Mouse (Mus musculus) heart, adult 2 months (tissue): ENCODE data around the gene Mef2d. TPM values are rescaled to one million over a fixed set of nuclear protein-coding genes. Genes with fewer than 3 reads are reported as not detected.

Source experiments
- DNase-seq, 2 experiments: peaks; one replicate each; pipeline ENCODE4 v3.0.0; 2021
- H3K27ac ChIP-seq: fragments of 200-600 bp; 2 replicates; pipeline ENCODE4 v1.8.1; 2022
- H3K27me3 ChIP-seq: fragments of 200-500 bp; 2 replicates; pipeline ENCODE4 v1.6.1; 2012; ENCODE audit warnings: mild to moderate bottlenecking, low read length, inconsistent platforms, mixed read lengths; ENCODE audit not compliant: control insufficient read depth, insufficient read depth
- H3K36me3 ChIP-seq: fragments of 200-500 bp; 2 replicates; pipeline ENCODE4 v1.6.1; 2012; ENCODE audit warnings: low read length, inconsistent platforms; ENCODE audit not compliant: control insufficient read depth, insufficient read depth
- H3K4me1 ChIP-seq: fragments of 200-500 bp; 2 replicates; pipeline ENCODE4 v1.6.1; 2011; ENCODE audit warnings: low read length; ENCODE audit not compliant: control insufficient read depth, insufficient read depth
- H3K4me3 ChIP-seq: fragments of 200-600 bp; 2 replicates; pipeline ENCODE4 v1.8.1; 2022
- H3K79me2 ChIP-seq: fragments of 200-500 bp; replicated peaks from 2 replicates; pipeline ENCODE4 v1.6.1; 2012; ENCODE audit warnings: mild to moderate bottlenecking, inconsistent platforms, low read length, moderate library complexity, mixed read lengths; ENCODE audit not compliant: control insufficient read depth, insufficient read depth
- H3K9ac ChIP-seq: fragments of 200-500 bp; 2 replicates; pipeline ENCODE4 v1.6.1; 2012; ENCODE audit warnings: low read depth, mild to moderate bottlenecking, control low read depth, inconsistent platforms, low read length, mixed read lengths
- CTCF ChIP-seq: fragments of 200-600 bp; IDR thresholded peaks from 2 replicates; pipeline ENCODE4 v1.8.1; 2022; ENCODE audit warnings: antibody characterized with exemption, mild to moderate bottlenecking, moderate library complexity
- EP300 ChIP-seq: fragments of 200-500 bp; IDR thresholded peaks from 2 replicates; pipeline ENCODE4 v1.6.1; 2011; ENCODE audit warnings: low read depth, low read length, control low read depth; ENCODE audit not compliant: insufficient read depth
- POLR2A ChIP-seq: fragments of 200-500 bp; IDR thresholded peaks from 2 replicates; pipeline ENCODE4 v1.6.1; 2011; ENCODE audit warnings: mild to moderate bottlenecking, low read depth, low read length, control low read depth; ENCODE audit not compliant: insufficient read depth
- WGBS: fragments of 180-500 bp; shearing (Covaris S2); methylation state at CpG from one replicate; pipeline ENCODE4 v1.1.7; 2018; 5-methylcytosine and 5-hydroxymethylcytosine counted together
- intact Hi-C: fragments of 180-260 bp; cut with DNase I; formaldehyde crosslinking; loops from one replicate; pipeline ENCODE4 v1.15.1; 2025
- microRNA-seq, 2 experiments: library from miRNA; unstranded; fragments of <30 nt; microRNA quantifications; one replicate each; pipeline ENCODE4 v1.2.0; 2021
- polyA plus RNA-seq: library from polyadenylated mRNA; depleted of rRNA; stranded (reverse); fragments of >200 nt; gene quantifications from 2 replicates; pipeline ENCODE4 v1.2.3, GENCODE M21; 2012; rRNA removed
- total RNA-seq, 2 experiments: library from RNA; stranded (reverse); gene quantifications; 2 replicates each; pipeline ENCODE4 v1.2.3; 2021

Gene Mef2d
- total and polyA plus RNA-seq, 3 experiments, result 118 to 129 (median 119) TPM

DNA sequence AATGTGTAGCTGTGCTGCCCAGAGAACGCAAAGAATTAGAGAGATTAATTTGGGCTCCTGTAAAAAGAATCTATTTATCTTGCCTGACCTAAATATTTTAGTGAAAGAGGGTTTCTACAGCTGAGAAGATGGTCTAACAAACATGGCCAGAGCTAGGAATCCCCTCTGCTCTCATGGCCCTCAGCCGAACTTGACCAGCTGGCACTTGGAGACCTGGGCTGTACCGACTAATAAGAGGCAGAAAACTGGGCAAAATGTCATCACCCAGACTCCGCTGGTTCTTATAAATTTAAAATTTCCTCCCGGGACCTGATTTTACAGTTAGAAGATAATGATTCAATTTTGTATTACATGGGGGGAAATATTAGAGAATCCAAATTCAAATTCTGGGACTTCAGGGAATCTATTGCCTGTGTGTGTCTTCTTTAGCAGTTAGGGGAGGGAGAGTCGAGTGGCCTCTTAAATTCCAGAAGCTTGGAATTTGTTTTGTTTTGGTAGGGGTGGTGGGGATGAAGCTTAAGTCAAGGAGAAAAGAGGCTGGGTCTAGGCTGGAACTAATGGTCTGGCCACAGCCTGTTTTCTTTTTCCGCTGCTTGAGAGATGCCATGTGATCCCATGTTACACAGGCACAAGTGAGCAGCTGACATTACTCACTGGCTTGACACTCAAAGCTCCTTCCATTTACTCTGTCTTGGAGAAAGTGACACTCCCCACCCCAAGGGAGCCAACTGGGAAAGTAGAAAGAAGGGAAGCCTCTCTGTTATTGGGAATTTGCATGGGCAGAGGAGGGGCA lies 74.6 kb downstream of the Mef2d start:
- Histone ChIP-seq H3K4me3 (no peak overlapping the region), H3K27ac (no peak overlapping the region), H3K4me1 (no peaks in the 10 kb centered on the region; the same call in 1 of the 2 replicates), H3K79me2 (no peaks in the 10 kb centered on the region), H3K27me3 (peaks cover 24% of the 10 kb centered on the region), H3K9ac (no peak overlapping the region), H3K36me3 (no peaks in the 10 kb centered on the region)
- TF ChIP-seq POLR2A (no peak), CTCF (no peak), EP300 (no peak)
- DNase-seq, result no peak
- WGBS, result 25% methylated on average over 7 of the region's 7 CpGs
- intact Hi-C loops, result no loop called here

GRCm38 (mm10) chr3:88217679-88218078 lies 75.5 kb downstream of the Mef2d start:
- H3K4me1 ChIP-seq, result no peaks in the 10 kb centered on the region; the same call in 1 of the 2 replicates
- H3K4me3 ChIP-seq, result no peak overlapping the region
- H3K27me3 ChIP-seq, result peaks cover 24% of the 10 kb centered on the region
- intact Hi-C loops, result no loop called here
- H3K9ac ChIP-seq, result no peak overlapping the region
- no peak for DNase-seq
- no peak for TF ChIP-seq CTCF
- no peaks in the 10 kb centered on the region for H3K79me2 ChIP-seq
- H3K27ac ChIP-seq, result no peak overlapping the region
- H3K36me3 ChIP-seq, result no peaks in the 10 kb centered on the region
- WGBS, result 78% methylated on average over 1 of the region's 2 CpGs

GRCm38 (mm10) chr3:88219940-88220339 lies 77.8 kb downstream of the Mef2d start:
- Histone ChIP-seq H3K79me2 (no peaks in the 10 kb centered on the region), H3K4me1 (no peaks in the 10 kb centered on the region; the same call in 1 of the 2 replicates), H3K9ac (no peak overlapping the region), H3K4me3 (no peak overlapping the region), H3K27me3 (peaks cover 14% of the 10 kb centered on the region), H3K36me3 (no peaks in the 10 kb centered on the region), H3K27ac (no peak overlapping the region)
- no peak for TF ChIP-seq POLR2A
- no peak for TF ChIP-seq CTCF
- no peak for TF ChIP-seq EP300
- intact Hi-C loops, result no loop called here
- no peak for DNase-seq
- WGBS, result 25% methylated on average over 9 of the region's 9 CpGs

- Histone ChIP-seq H3K27me3 (peaks cover 7% of the 10 kb centered on the region; the same call in 1 of the 2 replicates), H3K9ac (no peak overlapping the region), H3K4me1 (no peaks in the 10 kb centered on the region), H3K27ac (no peak overlapping the region), H3K79me2 (no peaks in the 10 kb centered on the region), H3K4me3 (no peak overlapping the region), H3K36me3 (no peaks in the 10 kb centered on the region)
- intact Hi-C loops, result no loop called here
- TF ChIP-seq CTCF (peak; percentile 41), POLR2A (no peak), EP300 (no peak)
- DNase-seq, result peak; percentile 44 to 61
- 0% methylated on average over 6 of the region's 6 CpGs for WGBS
Measured at GRCm38 (mm10) chr3:88220842-88221241, 78.7 kb downstream of the Mef2d start.

Small RNA genes within 50 kb of the gene (microRNA-seq; reads per million reads assigned to microRNA genes)
- gene Gm25641 (0 reads per million in 2 experiments), gene Mir3093 (0 to 0.56 reads per million in 2 experiments), gene Mir9-1 (0 reads per million in 2 experiments)

Other genes starting within 250 kb of the Mef2d start
- 100 to 1,000 TPM; 106 to 125 TPM for gene Hdgf, start 236.1 kb upstream of the Mef2d start, total RNA-seq
- 61.6 and 99.5 TPM in 2 replicates for gene Hdgf, start 236.1 kb upstream of the Mef2d start, polyA plus RNA-seq
- gene Mrpl24, start 222.9 kb upstream of the Mef2d start, total RNA-seq, result 10 to 100 TPM; 70.4 to 71.9 TPM
- 53.3 and 88.7 TPM in 2 replicates for gene Mrpl24, start 222.9 kb upstream of the Mef2d start, polyA plus RNA-seq
- gene Isg20l2, start 212.1 kb upstream of the Mef2d start, total RNA-seq, result 10 to 100 TPM; 10.6 to 10.9 TPM
- 6.2 and 10.8 TPM in 2 replicates for gene Isg20l2, start 212.1 kb upstream of the Mef2d start, polyA plus RNA-seq
- 1 to 10 TPM; 4.7 to 5.5 TPM for gene Rrnad1, start 211.7 kb upstream of the Mef2d start, total RNA-seq
- gene Rrnad1, start 211.7 kb upstream of the Mef2d start, polyA plus RNA-seq, result 17.2 and 18.7 TPM in 2 replicates
- gene Crabp2, start 193.7 kb upstream of the Mef2d start, total RNA-seq, result under 1 TPM in 1 of 2 experiments, not detected in 1; 0.25 TPM
- gene Crabp2, start 193.7 kb upstream of the Mef2d start, polyA plus RNA-seq, result not detected in 2 replicates
- 10 to 100 TPM; 14.7 to 22.8 TPM for gene Nes, start 171.3 kb upstream of the Mef2d start, total RNA-seq
- gene Nes, start 171.3 kb upstream of the Mef2d start, polyA plus RNA-seq, result 6.2 and 10.0 TPM in 2 replicates
- gene Bcan, start 142.1 kb upstream of the Mef2d start, total RNA-seq, result under 1 TPM in 1 of 2 experiments, not detected in 1; 0.09 TPM
- 0.32 and 0.55 TPM in 2 replicates for gene Bcan, start 142.1 kb upstream of the Mef2d start, polyA plus RNA-seq
- not detected for gene Hapln2, start 114.8 kb upstream of the Mef2d start, total RNA-seq
- not detected in 2 replicates for gene Hapln2, start 114.8 kb upstream of the Mef2d start, polyA plus RNA-seq
- 1 to 10 TPM; 9.5 to 9.9 TPM for gene Gpatch4, start 99.3 kb upstream of the Mef2d start, total RNA-seq
- gene Gpatch4, start 99.3 kb upstream of the Mef2d start, polyA plus RNA-seq, result 4.3 and 8.5 TPM in 2 replicates
- 10 to 100 TPM; 70.6 to 81.9 TPM for gene Naxe, start 83.9 kb upstream of the Mef2d start, total RNA-seq
- 86.6 and 96.7 TPM in 2 replicates for gene Naxe, start 83.9 kb upstream of the Mef2d start, polyA plus RNA-seq
- gene Ttc24, start 64.1 kb upstream of the Mef2d start, total RNA-seq, result not detected
- gene Ttc24, start 64.1 kb upstream of the Mef2d start, polyA plus RNA-seq, result 0.29 TPM in 1 of 2 replicates, not detected in the other
- under 1 TPM; 0.21 to 0.45 TPM for gene Iqgap3, start 60.4 kb upstream of the Mef2d start, total RNA-seq
- 0.64 and 1.1 TPM in 2 replicates for gene Iqgap3, start 60.4 kb upstream of the Mef2d start, polyA plus RNA-seq
- gene Rhbg, start 112.3 kb downstream of the Mef2d start, total RNA-seq, result not detected
- 0.20 TPM in 1 of 2 replicates, not detected in the other for gene Rhbg, start 112.3 kb downstream of the Mef2d start, polyA plus RNA-seq
- gene Gm38392, start 144.8 kb downstream of the Mef2d start, total RNA-seq, result under 1 TPM; 0.26 to 0.27 TPM
- 0.23 TPM in 1 of 2 replicates, not detected in the other for gene Gm38392, start 144.8 kb downstream of the Mef2d start, polyA plus RNA-seq
- gene Tsacc, start 154.6 kb downstream of the Mef2d start, total RNA-seq, result 1 to 10 TPM; 5.1 to 8.6 TPM
- 4.8 and 8.7 TPM in 2 replicates for gene Tsacc, start 154.6 kb downstream of the Mef2d start, polyA plus RNA-seq
- gene Cct3, start 154.7 kb downstream of the Mef2d start, total RNA-seq, result 100 to 1,000 TPM; 169 to 172 TPM
- gene Cct3, start 154.7 kb downstream of the Mef2d start, polyA plus RNA-seq, result 124 and 183 TPM in 2 replicates
- gene Glmp, start 182.7 kb downstream of the Mef2d start, total RNA-seq, result 10 to 100 TPM; 75.6 to 80.9 TPM
- gene Glmp, start 182.7 kb downstream of the Mef2d start, polyA plus RNA-seq, result 98.0 and 105 TPM in 2 replicates
- 1 to 10 TPM; 1.6 to 1.7 TPM for gene Tmem79, start 193.8 kb downstream of the Mef2d start, total RNA-seq
- 2.3 and 3.5 TPM in 2 replicates for gene Tmem79, start 193.8 kb downstream of the Mef2d start, polyA plus RNA-seq
- gene Smg5, start 193.9 kb downstream of the Mef2d start, total RNA-seq, result 10 to 100 TPM; 42.7 to 45.8 TPM
- gene Smg5, start 193.9 kb downstream of the Mef2d start, polyA plus RNA-seq, result 44.4 and 66.9 TPM in 2 replicates
- under 1 TPM; 0.44 to 0.57 TPM for gene Paqr6, start 222.2 kb downstream of the Mef2d start, total RNA-seq
- 5.0 and 7.5 TPM in 2 replicates for gene Paqr6, start 222.2 kb downstream of the Mef2d start, polyA plus RNA-seq
- not detected for gene Bglap3, start 230.4 kb downstream of the Mef2d start, total RNA-seq
- gene Bglap3, start 230.4 kb downstream of the Mef2d start, polyA plus RNA-seq, result not detected in 2 replicates
- not detected for gene Bglap2, start 236.3 kb downstream of the Mef2d start, total RNA-seq
- gene Bglap2, start 236.3 kb downstream of the Mef2d start, polyA plus RNA-seq, result 0.84 and 0.85 TPM in 2 replicates
- gene Bglap, start 242.1 kb downstream of the Mef2d start, total RNA-seq, result not detected
- gene Bglap, start 242.1 kb downstream of the Mef2d start, polyA plus RNA-seq, result not detected in 2 replicates